9 mouse cellular contexts compared by ENCODE assay signal in genomic region chr13:92751726-92752565, GRCm38 (mm10). TPM values are rescaled to one million over a fixed set of nuclear protein-coding genes. Genes with fewer than 3 reads are reported as not detected.
DNase-seq lines count a peak whose midpoint lies in the region; ATAC-seq lines count a peak whose summit lies in the region.
"Had no signal": no experiment of that assay in that cellular context is flagged by ENCODE, and none has a peak within 500 bp of the region (broad histone marks: within the 10 kb centered on the region; RNA-seq: fewer than 3 reads in every experiment).

No protein-coding gene starts in this region.

- no peaks in the 10 kb centered on the region for H3K36me3 ChIP-seq in embryonic facial prominence, embryonic 12.5 days
- no peaks in the 10 kb centered on the region for H3K36me3 ChIP-seq in kidney, embryonic 16.5 days (ENCODE audit: insufficient read depth, low read length)
- H3K36me3 ChIP-seq in limb, embryonic 15.5 days, result no peaks in the 10 kb centered on the region

- H3K4me2 ChIP-seq in embryonic facial prominence, embryonic 12.5 days (replicated peaks), result no peak overlapping the region
- H3K4me2 ChIP-seq in kidney, embryonic 16.5 days (replicated peaks; ENCODE audit: low read depth, low read length), result no peak overlapping the region
- peak overlapping the region; percentile 34; the same call in 1 of the 2 replicates for H3K4me2 ChIP-seq in limb, embryonic 15.5 days

- peaks cover 3% of the 10 kb centered on the region; the same call in 1 of the 2 replicates for H3K4me1 ChIP-seq in embryonic facial prominence, embryonic 12.5 days
- 0 out of 2 replicates have a peak, but pooled peaks cover 4% of the 10 kb centered on the region for H3K4me1 ChIP-seq in kidney, embryonic 16.5 days (ENCODE audit: insufficient read depth, low read length)
- peaks cover 6% of the 10 kb centered on the region for H3K4me1 ChIP-seq in limb, embryonic 15.5 days

- H3K27ac ChIP-seq in embryonic facial prominence, embryonic 12.5 days, result 0 out of 2 replicates have a peak overlapping the region, but pooled peaks have one; percentile 2
- no peak overlapping the region for H3K27ac ChIP-seq in kidney, embryonic 16.5 days (ENCODE audit: low read length)
- peak overlapping the region; percentile 27; the same call in 1 of the 2 replicates for H3K27ac ChIP-seq in limb, embryonic 15.5 days

- no peaks in the 10 kb centered on the region for H3K27me3 ChIP-seq in embryonic facial prominence, embryonic 12.5 days
- H3K27me3 ChIP-seq in kidney, embryonic 16.5 days (ENCODE audit: insufficient read depth, low read length), result no peaks in the 10 kb centered on the region
- peaks cover 3% of the 10 kb centered on the region; the same call in 1 of the 2 replicates for H3K27me3 ChIP-seq in limb, embryonic 15.5 days

- WGBS in embryonic facial prominence, embryonic 12.5 days, result 63% methylated on average over 21 of the region's 21 CpGs
- WGBS in kidney, embryonic 16.5 days, result 66% methylated on average over 21 of the region's 21 CpGs
- WGBS in limb, embryonic 15.5 days, result 44% methylated on average over 21 of the region's 21 CpGs

- DNase-seq in A20 (ENCODE audit: low read depth, low spot score), result peak; percentile 77
- DNase-seq in adrenal gland, postnatal 14 days, result peak; percentile 94
- DNase-seq in heart, adult 8-10 months (ENCODE audit: low spot score), result peak; percentile 72
- DNase-seq in neural tube, embryonic 10.5 days (ENCODE audit: extremely low spot score, low spot score), result peak; percentile 82
- peak; percentile 81 for DNase-seq in testis, postnatal 14 days (ENCODE audit: low spot score)

- no peak overlapping the region for H3K4me3 ChIP-seq in embryonic facial prominence, embryonic 12.5 days
- H3K4me3 ChIP-seq in kidney, embryonic 16.5 days (ENCODE audit: low read length), result no peak overlapping the region
- peak overlapping the region; percentile 11; the same call in 1 of the 2 replicates for H3K4me3 ChIP-seq in limb, embryonic 15.5 days
- H3K4me3 ChIP-seq: erythroblast, embryonic 14.5 days had no signal

- peak; percentile 60 for ATAC-seq in embryonic facial prominence, embryonic 12.5 days (ENCODE audit: insufficient number of reproducible peaks, insufficient read depth, low FRiP score, low TSS enrichment)
- ATAC-seq in kidney, embryonic 16.5 days (ENCODE audit: low FRiP score, low TSS enrichment), result peak; percentile 56; the same call in 1 of the 2 replicates
- no peak; the same call in 1 of the 2 replicates for ATAC-seq in limb, embryonic 15.5 days (ENCODE audit: insufficient number of reproducible peaks, low FRiP score, low TSS enrichment, low read depth)

- H3K9ac ChIP-seq in embryonic facial prominence, embryonic 12.5 days, result no peak overlapping the region
- no peak overlapping the region for H3K9ac ChIP-seq in kidney, embryonic 16.5 days (replicated peaks; ENCODE audit: low read length)
- no peak overlapping the region for H3K9ac ChIP-seq in limb, embryonic 15.5 days

- no peaks in the 10 kb centered on the region for H3K9me3 ChIP-seq in embryonic facial prominence, embryonic 12.5 days
- peaks cover 3% of the 10 kb centered on the region; the same call in 1 of the 2 replicates for H3K9me3 ChIP-seq in kidney, embryonic 16.5 days (ENCODE audit: low read length)
- H3K9me3 ChIP-seq in limb, embryonic 15.5 days, result no peaks in the 10 kb centered on the region

RNA-seq across cellular contexts. Expression of gene Thbs4, which starts 42.7 kb away (rescaled TPM):
- total RNA-seq in adrenal gland, postnatal 14 days (2021), result 1.7 and 3.0 TPM in 2 replicates
- polyA plus RNA-seq in embryonic facial prominence, embryonic 12.5 days (2016; fragmentation: Nextera tagmentation; extraction: Ambion mirVana), result 13.4 and 14.5 TPM in 2 replicates
- total RNA-seq in heart, adult 8-10 months (2022), result 1 to 10 TPM; 4.5 to 7.9 (median 6.6) TPM
- 2.1 TPM in 2 replicates for polyA plus RNA-seq in kidney, embryonic 16.5 days (2015; fragmentation: Nextera tagmentation; extraction: Ambion mirVana)
- 49.4 and 67.6 TPM in 2 replicates for polyA plus RNA-seq in limb, embryonic 15.5 days (2015; fragmentation: Nextera tagmentation; extraction: Ambion mirVana)
- polyA plus RNA-seq: erythroblast, embryonic 14.5 days had no signal
